Mouse (Mus musculus) bone marrow, adult 2 months (tissue): ENCODE data around the gene Mmp20.

Source experiments
- CTCF ChIP-seq: fragments of 200-500 bp; IDR thresholded peaks from 2 replicates; pipeline ENCODE4 v1.5.1; 2011; ENCODE audit warnings: low read length, control low read depth; ENCODE audit not compliant: control insufficient read depth, insufficient read depth
- POLR2A ChIP-seq: fragments of 200-500 bp; IDR thresholded peaks from 2 replicates; pipeline ENCODE4 v1.6.1; 2011; ENCODE audit warnings: low read depth, mild to moderate bottlenecking, control low read depth, low read length, borderline replicate concordance; ENCODE audit not compliant: control insufficient read depth

DNA sequence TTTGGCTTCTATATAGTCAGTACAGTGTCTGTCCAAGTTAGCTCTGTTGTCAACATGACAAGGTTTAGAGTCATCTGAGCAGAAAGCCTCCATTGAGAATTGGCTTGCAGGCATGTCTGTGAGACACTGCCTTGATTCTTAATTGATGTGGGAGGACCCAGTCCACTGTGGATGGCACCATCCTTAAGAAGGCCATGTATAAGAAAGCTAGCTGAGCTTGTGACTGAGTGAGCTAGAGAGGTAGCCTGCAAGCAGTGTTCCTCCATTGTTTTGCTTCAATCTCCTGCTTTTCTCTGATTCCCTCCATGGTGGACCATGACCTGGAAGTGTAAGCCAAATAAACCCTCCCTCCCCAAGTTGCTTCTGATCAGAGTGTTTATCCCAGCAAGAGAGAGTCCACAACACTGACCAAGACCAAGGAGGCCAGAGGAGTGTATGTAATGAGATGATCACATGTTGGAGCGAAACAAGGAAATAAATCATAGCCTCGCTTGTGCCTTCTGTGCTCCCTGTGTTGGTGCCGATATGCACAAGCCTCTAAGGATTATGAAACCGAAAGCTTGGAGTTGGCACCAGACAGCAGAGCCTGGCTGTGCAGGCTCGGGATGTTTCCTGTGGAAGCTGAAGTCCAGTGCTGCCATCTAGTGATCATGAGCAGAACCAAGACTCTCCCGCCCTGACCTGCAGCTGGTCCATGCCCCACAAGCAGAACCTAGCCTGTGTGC, 33.1 kb upstream of the Mmp20 start:
- TF ChIP-seq CTCF: peak; percentile 88
- no peak for TF ChIP-seq POLR2A
